Mouse (Mus musculus): Measurements from ENCODE around the gene Zfp62. TPM values are rescaled to one million over a fixed set of nuclear protein-coding genes. Genes with fewer than 3 reads are reported as not detected.

Gene Zfp62
- polyA plus RNA-seq, 1 experiment from 2014 or later = 58.6 TPM

DNA sequence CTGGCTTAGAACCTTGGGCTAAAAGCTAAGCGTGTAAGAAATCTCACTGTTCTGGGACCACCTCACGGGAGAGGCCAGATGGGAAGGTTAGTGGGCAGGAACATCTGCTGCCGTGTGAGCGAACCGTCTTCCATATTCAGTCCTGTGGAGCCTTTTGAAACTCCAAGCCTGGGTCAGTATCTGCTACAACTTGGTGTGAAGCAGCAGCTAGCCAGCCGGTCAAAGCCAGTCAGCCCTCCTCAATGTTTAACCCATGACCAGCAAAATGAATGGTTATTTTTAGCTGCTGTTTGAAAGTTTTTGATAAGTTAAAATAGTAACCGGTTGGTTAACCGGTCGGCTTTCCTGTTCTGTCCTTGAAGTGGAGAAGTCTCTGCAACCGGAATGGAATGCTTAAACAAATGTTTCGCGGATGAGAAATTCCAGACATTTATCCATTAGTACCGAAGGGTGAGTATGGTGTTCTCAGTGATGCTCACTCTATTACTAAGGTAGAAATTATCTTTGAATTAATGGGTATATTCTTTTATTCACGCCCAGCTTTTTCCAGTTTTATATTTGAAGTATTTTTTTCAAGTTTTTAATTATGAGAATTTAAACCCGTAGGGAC lies 65.0 kb downstream of the Zfp62 start:
- H3K9ac ChIP-seq = no peak overlapping the region
- no peaks in the 10 kb centered on the region for H3K27me3 ChIP-seq
- H3K4me2 ChIP-seq = no peak overlapping the region
- H3K36me3 ChIP-seq (ENCODE audit: poor library complexity, severe bottlenecking) = peaks cover 13% of the 10 kb centered on the region; the same call in 1 of the 2 replicates
- no peaks in the 10 kb centered on the region for H3K9me3 ChIP-seq (replicated peaks)
- H3K4me3 ChIP-seq = no peak overlapping the region
- H3K4me1 ChIP-seq = no peaks in the 10 kb centered on the region
- H3K27ac ChIP-seq = no peak overlapping the region
- WGBS = 86% methylated on average over 15 of the region's 15 CpGs
- no peak for ATAC-seq

Other genes with a start within 250 kb of the Zfp62 start
- gene Olfr56, start 224.4 kb upstream of the Zfp62 start, polyA plus RNA-seq (2015; fragmentation: Nextera tagmentation; extraction: Ambion mirVana) = not detected in 2 replicates
- gene 9930111J21Rik1, start 223.9 kb upstream of the Zfp62 start, polyA plus RNA-seq (2015; fragmentation: Nextera tagmentation; extraction: Ambion mirVana) = 0.15 and 0.24 TPM in 2 replicates
- not detected in 2 replicates for gene Gm12185, start 211.1 kb upstream of the Zfp62 start, polyA plus RNA-seq (2015; fragmentation: Nextera tagmentation; extraction: Ambion mirVana)
- not detected in 2 replicates for gene Tgtp1, start 209.1 kb upstream of the Zfp62 start, polyA plus RNA-seq (2015; fragmentation: Nextera tagmentation; extraction: Ambion mirVana)
- 0.13 and 0.21 TPM in 2 replicates for gene 9930111J21Rik2, start 152.1 kb upstream of the Zfp62 start, polyA plus RNA-seq (2015; fragmentation: Nextera tagmentation; extraction: Ambion mirVana)
- not detected in 2 replicates for gene Tgtp2, start 139.1 kb upstream of the Zfp62 start, polyA plus RNA-seq (2015; fragmentation: Nextera tagmentation; extraction: Ambion mirVana)
- 0.27 and 0.47 TPM in 2 replicates for gene Ifi47, start 126.7 kb upstream of the Zfp62 start, polyA plus RNA-seq (2015; fragmentation: Nextera tagmentation; extraction: Ambion mirVana)
- gene Olfr1396, start 88.4 kb upstream of the Zfp62 start, polyA plus RNA-seq (2015; fragmentation: Nextera tagmentation; extraction: Ambion mirVana) = not detected in 2 replicates
- gene Olfr1395, start 61.0 kb upstream of the Zfp62 start, polyA plus RNA-seq (2015; fragmentation: Nextera tagmentation; extraction: Ambion mirVana) = not detected in 2 replicates
- gene Olfr1394, start 48.9 kb upstream of the Zfp62 start, polyA plus RNA-seq (2015; fragmentation: Nextera tagmentation; extraction: Ambion mirVana) = not detected in 2 replicates
- 0.03 and 0.26 TPM in 2 replicates for gene Btnl9, start 16.1 kb upstream of the Zfp62 start, polyA plus RNA-seq (2015; fragmentation: Nextera tagmentation; extraction: Ambion mirVana)
- 25.5 and 30.6 TPM in 2 replicates for gene Mgat1, start 40.9 kb downstream of the Zfp62 start, polyA plus RNA-seq (2015; fragmentation: Nextera tagmentation; extraction: Ambion mirVana)
- gene Olfr1393, start 75.0 kb downstream of the Zfp62 start, polyA plus RNA-seq (2015; fragmentation: Nextera tagmentation; extraction: Ambion mirVana) = 0.08 and 0.13 TPM in 2 replicates
- gene Olfr1392, start 82.0 kb downstream of the Zfp62 start, polyA plus RNA-seq (2015; fragmentation: Nextera tagmentation; extraction: Ambion mirVana) = not detected in 2 replicates
- not detected in 2 replicates for gene Olfr10, start 101.4 kb downstream of the Zfp62 start, polyA plus RNA-seq (2015; fragmentation: Nextera tagmentation; extraction: Ambion mirVana)
- gene Olfr1391, start 119.5 kb downstream of the Zfp62 start, polyA plus RNA-seq (2015; fragmentation: Nextera tagmentation; extraction: Ambion mirVana) = not detected in 2 replicates
- not detected in 2 replicates for gene Olfr1390, start 131.9 kb downstream of the Zfp62 start, polyA plus RNA-seq (2015; fragmentation: Nextera tagmentation; extraction: Ambion mirVana)
- gene Olfr1389, start 219.8 kb downstream of the Zfp62 start, polyA plus RNA-seq (2015; fragmentation: Nextera tagmentation; extraction: Ambion mirVana) = not detected in 2 replicates
- gene Olfr1388, start 233.3 kb downstream of the Zfp62 start, polyA plus RNA-seq (2015; fragmentation: Nextera tagmentation; extraction: Ambion mirVana) = 0.05 and 0.10 TPM in 2 replicates

All from forebrain, embryonic 13.5 days (tissue).